Mouse (Mus musculus): Measurements from ENCODE around the gene Bbs9. TPM values are rescaled to one million over a fixed set of nuclear protein-coding genes. Genes with fewer than 3 reads are reported as not detected.

Bbs9 gene
- polyA plus RNA-seq, 1 experiment, result 17.9 TPM

DNA sequence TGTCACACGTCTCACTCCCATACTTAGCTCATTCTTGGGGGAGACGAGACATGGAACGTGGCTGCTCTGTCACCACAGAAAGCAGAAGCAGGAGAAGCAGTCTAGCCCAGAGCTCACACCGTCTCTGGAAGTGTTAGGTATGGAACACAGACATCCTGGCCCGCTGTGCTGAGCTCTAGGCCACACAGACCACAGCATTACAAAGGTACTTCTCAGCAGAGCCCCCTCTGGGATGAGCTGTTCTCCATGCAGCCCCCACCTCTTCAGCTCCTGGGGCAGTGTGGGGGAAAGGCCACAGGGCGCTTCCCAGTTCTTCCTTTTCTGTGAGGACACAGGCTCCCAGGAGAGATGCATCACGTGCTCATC lies 339.6 kb downstream of the Bbs9 start:
- Histone ChIP-seq H3K9me3 (replicated peaks; ENCODE audit: control insufficient read depth, insufficient read depth, low read length, poor library complexity, severe bottlenecking) (no peaks in the 10 kb centered on the region), H3K27ac (ENCODE audit: insufficient read depth, low read length) (no peak overlapping the region), H3K9ac (ENCODE audit: low read depth, poor library complexity, severe bottlenecking) (no peak overlapping the region), H3K27me3 (ENCODE audit: control insufficient read depth, insufficient read depth, low read length, poor library complexity, severe bottlenecking) (no peaks in the 10 kb centered on the region), H3K4me3 (ENCODE audit: low read depth, low read length) (no peak overlapping the region), H3K36me3 (ENCODE audit: control insufficient read depth, insufficient read depth, low read length, poor library complexity, severe bottlenecking) (no peaks in the 10 kb centered on the region), H3K4me1 (ENCODE audit: control insufficient read depth, insufficient read depth, low read length) (no peaks in the 10 kb centered on the region)
- TF ChIP-seq EP300 (IDR thresholded peaks at IDR 0.05; ENCODE audit: insufficient read depth, low read depth, low read length), result no peak
- TF ChIP-seq CTCF (IDR thresholded peaks at IDR 0.05; ENCODE audit: low read depth, low read length), result no peak
- TF ChIP-seq POLR2A (IDR thresholded peaks at IDR 0.05; ENCODE audit: insufficient read depth, low read length), result no peak

GRCm38 (mm10) chr9:22819539-22819938 lies 344.0 kb downstream of the Bbs9 start:
- Histone ChIP-seq H3K36me3 (ENCODE audit: control insufficient read depth, insufficient read depth, low read length, poor library complexity, severe bottlenecking) (no peaks in the 10 kb centered on the region), H3K4me1 (ENCODE audit: control insufficient read depth, insufficient read depth, low read length) (no peaks in the 10 kb centered on the region), H3K27ac (ENCODE audit: insufficient read depth, low read length) (no peak overlapping the region), H3K9me3 (replicated peaks; ENCODE audit: control insufficient read depth, insufficient read depth, low read length, poor library complexity, severe bottlenecking) (no peaks in the 10 kb centered on the region), H3K9ac (ENCODE audit: low read depth, poor library complexity, severe bottlenecking) (no peak overlapping the region), H3K27me3 (ENCODE audit: control insufficient read depth, insufficient read depth, low read length, poor library complexity, severe bottlenecking) (no peaks in the 10 kb centered on the region), H3K4me3 (ENCODE audit: low read depth, low read length) (no peak overlapping the region)
- TF ChIP-seq EP300 (IDR thresholded peaks at IDR 0.05; ENCODE audit: insufficient read depth, low read depth, low read length), result no peak
- no peak for TF ChIP-seq CTCF (IDR thresholded peaks at IDR 0.05; ENCODE audit: low read depth, low read length)
- TF ChIP-seq POLR2A (IDR thresholded peaks at IDR 0.05; ENCODE audit: insufficient read depth, low read length), result no peak

GRCm38 (mm10) chr9:22820646-22821185 lies 345.2 kb downstream of the Bbs9 start:
- TF ChIP-seq POLR2A (IDR thresholded peaks at IDR 0.05; ENCODE audit: insufficient read depth, low read length) (no peak), EP300 (IDR thresholded peaks at IDR 0.05; ENCODE audit: insufficient read depth, low read depth, low read length) (no peak), CTCF (IDR thresholded peaks at IDR 0.05; ENCODE audit: low read depth, low read length) (no peak)
- Histone ChIP-seq H3K27me3 (ENCODE audit: control insufficient read depth, insufficient read depth, low read length, poor library complexity, severe bottlenecking) (no peaks in the 10 kb centered on the region), H3K9me3 (replicated peaks; ENCODE audit: control insufficient read depth, insufficient read depth, low read length, poor library complexity, severe bottlenecking) (no peaks in the 10 kb centered on the region)

GRCm38 (mm10) chr9:22822770-22823169 lies 347.3 kb downstream of the Bbs9 start:
- H3K9me3 ChIP-seq (replicated peaks; ENCODE audit: control insufficient read depth, insufficient read depth, low read length, poor library complexity, severe bottlenecking), result no peaks in the 10 kb centered on the region
- TF ChIP-seq POLR2A (IDR thresholded peaks at IDR 0.05; ENCODE audit: insufficient read depth, low read length) (no peak), EP300 (IDR thresholded peaks at IDR 0.05; ENCODE audit: insufficient read depth, low read depth, low read length) (no peak), CTCF (IDR thresholded peaks at IDR 0.05; ENCODE audit: low read depth, low read length) (no peak)
- no peaks in the 10 kb centered on the region for H3K27me3 ChIP-seq (ENCODE audit: control insufficient read depth, insufficient read depth, low read length, poor library complexity, severe bottlenecking)
- H3K36me3 ChIP-seq (ENCODE audit: control insufficient read depth, insufficient read depth, low read length, poor library complexity, severe bottlenecking), result no peaks in the 10 kb centered on the region
- no peak overlapping the region for H3K9ac ChIP-seq (ENCODE audit: low read depth, poor library complexity, severe bottlenecking)
- no peaks in the 10 kb centered on the region for H3K4me1 ChIP-seq (ENCODE audit: control insufficient read depth, insufficient read depth, low read length)
- H3K4me3 ChIP-seq (ENCODE audit: low read depth, low read length), result no peak overlapping the region
- no peak overlapping the region for H3K27ac ChIP-seq (ENCODE audit: insufficient read depth, low read length)

More at GRCm38 (mm10) chr9:22820646-22821185, 345.2 kb downstream of the Bbs9 start:
- Histone ChIP-seq H3K36me3 (ENCODE audit: control insufficient read depth, insufficient read depth, low read length, poor library complexity, severe bottlenecking) (no peaks in the 10 kb centered on the region), H3K4me3 (ENCODE audit: low read depth, low read length) (no peak overlapping the region), H3K4me1 (ENCODE audit: control insufficient read depth, insufficient read depth, low read length) (no peaks in the 10 kb centered on the region), H3K27ac (ENCODE audit: insufficient read depth, low read length) (no peak overlapping the region), H3K9ac (ENCODE audit: low read depth, poor library complexity, severe bottlenecking) (no peak overlapping the region)

DNA sequence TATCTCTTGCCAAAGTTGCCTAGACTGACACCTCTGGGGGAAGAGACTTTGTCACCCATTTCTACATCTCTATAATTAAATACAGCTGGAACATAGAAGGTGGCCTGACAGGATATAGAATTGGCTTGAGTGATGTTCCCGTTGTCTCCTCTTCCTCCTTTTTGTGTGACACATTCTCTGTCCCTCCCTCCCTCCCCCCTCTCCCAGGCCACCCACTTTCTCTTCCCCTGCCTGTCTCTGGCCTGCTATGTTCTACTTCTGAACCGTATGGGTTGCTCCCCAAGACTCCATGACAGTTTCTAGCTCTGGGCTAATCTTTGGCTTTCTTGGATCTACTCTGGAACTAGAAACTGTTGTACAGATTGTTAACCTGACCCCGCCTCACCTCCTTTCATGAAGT lies 348.3 kb downstream of the Bbs9 start:
- H3K27me3 ChIP-seq (ENCODE audit: control insufficient read depth, insufficient read depth, low read length, poor library complexity, severe bottlenecking), result no peaks in the 10 kb centered on the region
- no peaks in the 10 kb centered on the region for H3K4me1 ChIP-seq (ENCODE audit: control insufficient read depth, insufficient read depth, low read length)
- no peak overlapping the region for H3K27ac ChIP-seq (ENCODE audit: insufficient read depth, low read length)
- no peak overlapping the region for H3K4me3 ChIP-seq (ENCODE audit: low read depth, low read length)
- no peaks in the 10 kb centered on the region for H3K9me3 ChIP-seq (replicated peaks; ENCODE audit: control insufficient read depth, insufficient read depth, low read length, poor library complexity, severe bottlenecking)
- H3K36me3 ChIP-seq (ENCODE audit: control insufficient read depth, insufficient read depth, low read length, poor library complexity, severe bottlenecking), result no peaks in the 10 kb centered on the region
- no peak for TF ChIP-seq EP300 (IDR thresholded peaks at IDR 0.05; ENCODE audit: insufficient read depth, low read depth, low read length)
- TF ChIP-seq CTCF (IDR thresholded peaks at IDR 0.05; ENCODE audit: low read depth, low read length), result no peak
- TF ChIP-seq POLR2A (IDR thresholded peaks at IDR 0.05; ENCODE audit: insufficient read depth, low read length), result no peak
- no peak overlapping the region for H3K9ac ChIP-seq (ENCODE audit: low read depth, poor library complexity, severe bottlenecking)

GRCm38 (mm10) chr9:22824910-22825309 lies 349.4 kb downstream of the Bbs9 start:
- Histone ChIP-seq H3K4me1 (ENCODE audit: control insufficient read depth, insufficient read depth, low read length) (no peaks in the 10 kb centered on the region), H3K27ac (ENCODE audit: insufficient read depth, low read length) (no peak overlapping the region), H3K4me3 (ENCODE audit: low read depth, low read length) (no peak overlapping the region), H3K36me3 (ENCODE audit: control insufficient read depth, insufficient read depth, low read length, poor library complexity, severe bottlenecking) (no peaks in the 10 kb centered on the region), H3K27me3 (ENCODE audit: control insufficient read depth, insufficient read depth, low read length, poor library complexity, severe bottlenecking) (no peaks in the 10 kb centered on the region), H3K9me3 (replicated peaks; ENCODE audit: control insufficient read depth, insufficient read depth, low read length, poor library complexity, severe bottlenecking) (no peaks in the 10 kb centered on the region), H3K9ac (ENCODE audit: low read depth, poor library complexity, severe bottlenecking) (no peak overlapping the region)
- TF ChIP-seq EP300 (IDR thresholded peaks at IDR 0.05; ENCODE audit: insufficient read depth, low read depth, low read length), result no peak
- no peak for TF ChIP-seq POLR2A (IDR thresholded peaks at IDR 0.05; ENCODE audit: insufficient read depth, low read length)
- TF ChIP-seq CTCF (IDR thresholded peaks at IDR 0.05; ENCODE audit: low read depth, low read length), result no peak

Measured in ES-Bruce4 (cell line).